Mouse (Mus musculus): Measurements from ENCODE around the gene Snx15.

Snx15 gene

DNA sequence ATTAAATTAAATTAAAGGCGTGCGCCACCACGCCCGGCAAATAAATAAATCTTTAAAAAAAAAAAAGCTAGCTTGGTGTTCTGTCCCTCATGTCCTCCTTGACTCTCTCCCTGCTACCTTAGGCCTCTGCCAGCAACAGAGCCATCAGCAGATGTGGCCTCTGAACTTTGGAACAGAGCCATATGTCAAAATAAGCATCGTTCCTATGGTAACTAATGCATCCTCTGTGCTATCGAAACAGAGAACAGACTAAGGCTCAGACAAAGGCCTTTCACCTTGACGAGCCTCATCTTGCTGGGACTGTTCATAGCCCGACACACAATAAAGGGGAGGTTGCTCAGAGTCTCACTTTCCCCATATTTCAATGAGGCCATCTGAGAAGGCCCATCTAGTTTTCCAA is 4.8 kb downstream of the Snx15 start:
- in situ Hi-C loops (cut with MseI, MboI): loop anchor here in 1 of 2 experiments (10.0 kb wide), 1 partner anchor 159 kb away; the partner anchor contains the start of gene Pola2

DNA sequence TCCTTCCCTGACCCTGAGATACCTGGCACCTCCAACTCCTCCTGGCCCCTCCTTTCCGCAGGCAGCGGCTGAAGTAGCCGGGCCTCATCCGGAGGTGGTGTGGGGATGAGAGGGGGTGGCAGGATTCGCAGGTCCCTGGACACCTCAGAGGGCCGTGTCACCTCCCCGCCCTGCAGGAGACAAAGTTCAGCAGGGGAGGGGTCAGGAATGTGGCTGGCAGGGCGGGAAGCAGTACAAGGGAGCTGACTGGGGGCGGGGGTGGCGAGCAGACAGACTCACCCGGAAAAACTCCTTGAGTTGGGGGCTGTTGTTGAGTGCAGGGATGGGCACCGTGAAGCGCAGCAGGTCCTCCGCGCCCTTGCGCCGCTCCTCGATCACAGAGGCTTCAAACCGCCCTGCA is 6.3 kb downstream of the Snx15 start:
- in situ Hi-C loops (cut with MseI, MboI): loop anchor here in 1 of 2 experiments (10.0 kb wide), 1 partner anchor 157 kb away; the partner anchor contains the start of gene Pola2

DNA sequence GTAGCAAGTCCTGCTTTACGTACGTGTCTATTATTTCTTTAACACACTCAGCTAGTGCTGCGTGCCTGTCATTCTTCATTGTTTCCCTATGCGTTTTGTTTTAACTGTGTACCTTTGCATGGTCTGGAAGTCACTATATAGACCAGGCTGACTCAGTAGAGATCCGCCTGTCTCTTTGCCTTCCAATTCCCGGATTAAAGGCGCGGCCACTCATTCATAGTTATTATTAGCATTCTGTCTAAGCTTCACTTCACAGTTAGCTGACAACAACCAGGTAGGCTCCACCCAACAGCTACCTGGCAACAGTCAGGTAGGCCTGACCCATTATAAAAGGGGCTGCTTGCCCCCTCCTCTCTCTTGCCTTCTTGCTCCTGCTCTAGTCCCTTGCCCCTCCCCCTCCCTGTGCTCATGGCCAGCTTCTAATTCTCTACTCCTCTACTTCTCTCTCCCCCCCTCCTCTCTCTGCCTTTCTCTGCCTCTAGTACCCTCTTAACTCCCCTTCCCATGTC is 9.4 kb downstream of the Snx15 start:
- in situ Hi-C loops (cut with MseI, MboI): no loop called here

DNA sequence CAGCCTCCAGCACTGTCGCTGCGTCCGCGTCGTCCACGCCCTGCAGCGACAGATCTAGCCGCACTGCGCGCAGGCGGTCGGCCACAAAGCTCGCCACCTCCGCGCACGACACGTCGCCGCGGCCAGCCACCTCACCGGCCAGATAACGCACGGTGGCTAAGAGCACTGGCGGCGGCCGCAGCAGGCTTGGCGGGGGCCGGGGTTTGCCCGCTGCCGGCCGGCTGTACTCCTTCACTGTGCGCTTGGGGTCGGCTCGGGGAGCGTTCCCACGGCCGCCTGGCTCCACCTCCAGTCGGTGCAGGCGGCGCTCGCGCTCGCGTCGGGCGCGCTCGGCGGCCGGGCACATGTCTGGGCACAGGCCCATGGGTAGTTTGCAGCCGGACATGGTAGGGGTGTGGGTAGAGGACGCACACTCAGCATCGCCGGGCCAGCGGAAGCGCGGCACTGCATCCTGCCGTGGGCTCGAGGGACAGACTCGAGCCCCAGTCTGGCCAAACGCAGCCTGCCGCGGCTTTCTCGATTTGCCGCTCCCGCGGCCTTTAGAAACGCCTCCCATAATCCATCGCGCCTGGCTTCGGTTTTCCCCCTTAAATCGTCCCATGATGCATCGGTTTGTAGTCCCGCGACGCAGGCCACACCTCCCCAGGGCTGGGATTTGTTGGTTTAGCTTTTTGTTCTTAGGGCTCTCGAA is 10.0 kb downstream of the Snx15 start, which contains the start of gene Sac3d1:
Gene Sac3d1, minus strand, starts transcription at position 665 of the 691 bp plus-strand sequence.
- in situ Hi-C loops (cut with MseI, MboI): no loop called here

DNA sequence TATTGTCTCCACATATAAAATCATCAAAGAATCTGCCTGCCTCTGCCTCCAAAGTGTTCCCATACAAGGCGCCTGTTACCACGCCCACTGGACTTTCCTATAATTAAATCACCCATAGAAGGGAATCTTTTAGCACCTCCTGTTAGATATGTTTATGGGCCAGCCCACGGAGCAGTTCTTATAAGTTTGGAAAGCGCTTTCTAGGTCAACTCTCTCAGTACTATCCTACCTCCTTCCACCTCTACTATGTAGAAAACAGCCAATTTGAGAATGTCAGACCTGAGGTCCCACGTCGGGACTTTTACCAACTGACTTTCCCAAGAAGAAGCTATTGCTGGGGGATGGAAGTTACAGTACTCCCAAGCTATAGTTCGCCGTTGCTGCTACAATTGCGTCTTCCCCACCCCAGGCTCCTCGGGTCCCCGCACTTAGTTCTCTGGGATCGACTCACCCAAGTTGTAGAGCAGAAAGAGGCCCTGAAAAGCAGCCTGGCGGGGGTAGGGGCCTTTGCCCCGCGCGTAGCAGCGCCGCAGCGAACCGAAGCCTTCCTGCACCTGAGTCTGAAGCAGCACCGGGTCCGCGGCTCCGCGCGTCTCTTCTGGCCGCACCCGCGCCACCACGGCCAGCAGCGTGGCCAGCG is 10.6 kb downstream of the Snx15 start:
- in situ Hi-C loops (cut with MseI, MboI): no loop called here

DNA sequence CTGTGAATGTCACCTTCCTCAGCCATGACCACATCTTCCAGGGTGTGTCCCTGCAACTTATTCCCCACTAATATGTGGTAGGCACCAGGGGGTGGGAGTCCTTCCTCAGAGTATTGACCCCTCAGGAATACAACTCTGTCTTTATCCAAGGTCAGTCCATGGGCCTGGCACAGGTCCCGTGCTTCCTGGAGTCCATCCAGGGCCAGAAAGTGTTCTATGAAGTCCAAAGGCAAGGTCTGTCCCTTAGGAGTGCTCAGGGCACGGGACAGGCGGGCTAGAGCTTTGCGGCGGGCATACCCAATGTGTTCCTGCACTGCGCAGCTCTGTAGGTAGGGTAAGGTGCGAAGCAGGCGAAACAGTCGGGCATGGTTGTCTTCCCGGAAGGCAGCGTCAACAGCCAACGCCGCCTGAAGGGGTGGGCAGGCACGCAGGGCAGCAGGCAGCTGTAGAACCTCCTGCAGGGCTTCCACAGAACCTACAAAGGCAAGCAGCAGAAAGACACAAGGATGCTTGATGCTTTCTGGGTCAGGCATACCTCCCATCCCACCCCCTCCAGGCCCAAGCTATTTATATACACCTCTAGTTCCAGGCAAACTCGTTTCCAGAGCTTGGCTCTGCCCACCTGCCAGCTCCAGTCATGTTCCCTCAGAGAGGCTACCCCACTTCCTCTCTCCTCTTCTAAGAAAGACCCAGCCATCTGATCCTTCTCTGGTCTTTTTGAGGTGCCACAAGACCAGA is 11.8 kb downstream of the Snx15 start:
- in situ Hi-C loops (cut with MseI, MboI): no loop called here

DNA sequence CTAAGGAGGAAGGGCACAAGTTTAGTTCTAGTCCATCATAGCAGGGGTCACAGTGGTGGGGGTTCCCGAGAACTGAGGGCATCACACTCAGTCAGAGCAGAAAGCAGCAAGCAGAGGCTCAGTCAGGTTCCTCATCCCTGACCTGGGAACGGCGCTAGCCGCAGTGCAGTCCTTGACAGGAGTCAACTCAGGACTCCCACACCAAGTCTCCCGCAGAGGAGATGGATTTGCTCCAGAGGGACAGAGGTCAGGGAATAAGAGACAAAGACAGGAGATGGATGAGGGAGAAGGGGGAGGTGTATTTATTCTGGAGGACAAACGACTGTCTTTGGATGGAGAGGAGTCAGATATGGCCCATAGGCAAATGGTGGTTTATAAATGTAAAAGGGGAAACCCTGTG is 15.0 kb downstream of the Snx15 start:
- in situ Hi-C loops (cut with MseI, MboI): no loop called here

DNA sequence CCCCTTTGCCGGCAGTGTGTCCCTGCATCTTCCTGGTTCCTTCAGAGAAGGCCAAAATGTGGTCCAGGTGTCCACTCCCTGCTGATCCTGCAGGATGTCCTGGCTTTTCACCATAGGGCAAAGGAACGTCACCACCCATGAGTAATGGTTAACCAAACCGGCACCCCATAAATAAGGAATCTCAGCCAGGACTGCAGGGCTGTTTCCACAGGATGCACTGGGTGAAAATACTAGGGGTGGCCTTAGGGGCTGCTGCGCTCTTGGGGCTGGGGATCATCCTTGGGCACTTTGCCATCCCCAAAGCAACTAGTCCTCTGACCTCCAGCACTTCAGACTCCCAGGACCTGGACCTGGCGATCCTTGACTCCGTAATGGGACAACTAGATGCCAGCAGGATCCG is 22.5 kb downstream of the Snx15 start, which contains the start of gene Naaladl1:
Gene Naaladl1, plus strand, starts transcription at position 197 of the 400 bp plus-strand sequence.
- in situ Hi-C loops (cut with MseI, MboI): no loop called here

DNA sequence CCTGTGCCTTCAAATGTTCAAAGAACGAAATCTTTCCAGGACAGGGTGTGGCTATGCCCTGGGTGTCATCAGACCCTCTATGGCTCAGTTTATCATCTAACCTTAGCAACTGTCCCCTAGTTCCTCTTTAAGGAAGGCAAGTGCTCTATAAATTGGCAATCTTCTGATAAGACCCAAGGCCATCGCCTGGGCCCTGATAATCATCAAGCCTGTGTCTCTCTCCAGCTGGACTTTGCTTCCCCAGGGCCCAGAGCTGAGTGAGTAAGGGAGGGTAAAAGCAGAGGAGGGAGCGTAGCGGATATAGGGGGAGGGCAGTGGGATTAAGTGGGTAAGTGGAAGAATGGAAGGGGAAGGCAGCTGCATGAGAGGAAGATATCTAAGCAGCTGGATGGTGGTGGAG is 23.6 kb downstream of the Snx15 start:
- in situ Hi-C loops (cut with MseI, MboI): no loop called here

DNA sequence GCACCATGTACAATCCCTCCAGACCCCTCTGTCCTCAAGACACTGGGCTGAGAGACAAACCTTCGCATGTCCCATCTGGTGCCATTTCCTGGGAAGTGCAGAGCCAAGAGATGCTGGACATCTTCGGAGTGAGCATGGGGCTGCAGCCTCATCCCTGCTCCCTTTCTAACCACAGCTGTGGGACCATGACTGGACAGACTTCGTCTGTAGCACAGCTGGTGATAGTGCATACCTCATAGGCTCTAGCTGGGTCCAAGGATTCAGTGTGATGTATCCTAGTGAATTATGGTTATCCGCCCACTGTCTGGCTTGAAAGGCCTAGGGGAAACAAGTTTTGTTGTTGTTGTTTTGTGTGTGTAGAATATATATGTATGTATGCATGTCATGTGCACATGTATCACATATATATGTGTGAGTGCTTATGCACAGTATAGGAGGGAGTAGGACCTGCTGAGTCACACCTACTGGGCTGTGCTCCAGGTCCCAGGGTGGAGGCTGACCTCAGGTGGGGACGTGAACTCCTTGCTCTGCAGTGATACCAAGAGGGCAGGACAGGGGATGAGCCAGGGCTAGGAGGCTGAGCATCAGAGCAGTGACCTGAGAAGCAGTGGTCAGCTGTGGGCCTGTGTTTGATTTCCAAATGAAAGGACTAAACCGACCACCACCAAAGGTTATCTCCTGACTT is 25.8 kb downstream of the Snx15 start:
- in situ Hi-C loops (cut with MseI, MboI): no loop called here

DNA sequence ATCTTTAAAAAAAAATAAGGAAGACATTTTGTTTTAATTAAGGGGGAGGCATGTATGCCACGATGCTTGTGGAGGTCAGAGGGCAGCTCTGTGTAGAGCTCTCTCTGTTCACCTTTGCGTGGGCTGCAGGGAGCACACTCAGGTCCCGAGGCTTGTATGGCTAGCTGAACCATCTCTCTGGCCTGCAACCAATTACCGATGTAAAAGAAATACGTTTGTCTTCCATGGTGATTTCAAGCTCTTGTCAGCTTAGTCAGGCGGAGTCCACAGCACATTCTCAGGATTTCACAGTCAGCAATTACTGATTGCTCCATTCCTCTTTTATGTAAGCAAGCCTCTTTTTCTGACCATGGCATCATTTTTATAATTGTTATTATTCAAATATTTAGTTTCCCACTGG is 26.9 kb downstream of the Snx15 start:
- in situ Hi-C loops (cut with MseI, MboI): no loop called here

DNA sequence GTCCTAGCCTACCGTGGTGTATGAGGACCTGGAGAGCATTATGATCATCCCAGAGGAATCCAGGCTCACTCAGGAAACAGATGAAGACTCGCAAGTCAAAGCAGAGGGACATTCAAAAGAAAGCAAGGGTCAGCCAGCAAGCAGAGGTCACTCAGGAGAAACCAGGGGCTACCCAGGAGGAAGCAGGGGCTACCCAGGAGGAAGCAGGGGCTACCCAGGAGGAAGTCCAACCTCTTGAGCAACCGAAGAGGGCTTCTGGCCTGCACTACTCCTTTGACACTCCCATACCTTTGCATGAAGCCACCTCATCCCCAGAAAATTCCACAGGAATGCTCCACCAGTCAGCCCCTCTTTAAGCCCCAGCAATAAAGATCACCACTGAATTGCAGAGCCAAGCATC is 30.3 kb downstream of the Snx15 start:
- in situ Hi-C loops (cut with MseI, MboI): no loop called here

DNA sequence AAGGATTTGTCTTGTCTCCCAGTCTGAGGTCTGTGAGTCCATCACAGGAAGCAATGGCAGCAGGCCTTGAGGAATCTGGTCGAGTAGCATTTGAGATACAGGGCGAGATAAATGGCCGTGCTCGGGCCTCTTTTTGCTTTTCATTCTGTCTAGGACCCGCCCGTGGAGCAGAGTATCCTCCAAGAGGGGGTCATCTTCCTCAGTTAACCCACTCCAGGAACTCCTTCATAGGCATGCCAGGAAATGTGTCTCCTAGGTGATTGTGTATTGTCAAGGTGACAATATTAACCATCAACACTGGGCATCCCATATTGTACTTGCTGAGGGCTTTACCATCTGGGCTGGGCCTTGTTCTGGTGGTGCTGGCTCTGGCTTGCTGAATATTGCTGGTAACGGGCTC is 34.0 kb downstream of the Snx15 start, which contains the start of gene AC131692.1:
Gene AC131692.1, plus strand, starts transcription at position 301 of the 400 bp plus-strand sequence.
- in situ Hi-C loops (cut with MseI, MboI): no loop called here

DNA sequence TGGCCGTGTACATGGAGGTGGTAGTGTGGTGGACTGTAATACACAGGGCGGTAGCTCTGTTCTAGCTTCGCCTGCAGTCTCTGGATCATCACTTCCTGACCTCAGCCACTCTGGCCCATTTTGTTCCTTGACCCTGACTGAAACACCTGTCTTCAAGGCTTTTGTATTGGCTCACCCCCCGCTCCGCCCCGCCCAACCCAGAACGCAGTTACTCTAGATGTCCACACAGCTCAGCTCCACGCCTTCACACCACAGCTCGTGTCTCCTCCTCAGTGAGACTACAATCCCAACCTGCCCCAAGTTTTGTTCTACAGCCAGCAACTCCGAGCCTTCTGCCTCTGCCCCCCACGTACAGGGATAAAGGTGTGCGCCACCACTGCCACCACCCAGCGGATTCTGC is 39.3 kb downstream of the Snx15 start:
- in situ Hi-C loops (cut with MseI, MboI): no loop called here

DNA sequence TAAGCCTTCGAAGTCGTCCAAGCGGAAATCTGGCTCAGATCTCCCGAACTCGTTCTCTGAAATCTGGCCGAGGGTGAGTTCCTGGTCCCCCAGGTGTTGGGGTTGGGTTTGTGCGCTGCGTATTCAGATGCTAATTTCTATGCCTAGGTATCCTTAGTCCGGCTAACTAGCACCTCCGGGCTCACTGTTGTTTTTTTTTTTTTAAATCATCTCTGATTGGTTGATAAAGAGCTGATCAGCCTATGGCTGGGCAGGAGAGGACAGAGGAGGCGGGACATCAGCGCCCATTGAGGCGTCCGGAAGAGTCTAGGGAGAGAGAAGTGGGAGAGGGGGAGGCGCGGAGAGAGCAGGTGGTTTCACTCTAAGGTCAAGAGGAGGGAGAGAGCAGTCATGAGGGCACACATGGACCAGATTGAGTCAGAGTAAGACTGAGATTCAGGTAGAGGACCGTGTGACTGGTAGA is 42.7 kb downstream of the Snx15 start:
- in situ Hi-C loops (cut with MseI, MboI): no loop called here

DNA sequence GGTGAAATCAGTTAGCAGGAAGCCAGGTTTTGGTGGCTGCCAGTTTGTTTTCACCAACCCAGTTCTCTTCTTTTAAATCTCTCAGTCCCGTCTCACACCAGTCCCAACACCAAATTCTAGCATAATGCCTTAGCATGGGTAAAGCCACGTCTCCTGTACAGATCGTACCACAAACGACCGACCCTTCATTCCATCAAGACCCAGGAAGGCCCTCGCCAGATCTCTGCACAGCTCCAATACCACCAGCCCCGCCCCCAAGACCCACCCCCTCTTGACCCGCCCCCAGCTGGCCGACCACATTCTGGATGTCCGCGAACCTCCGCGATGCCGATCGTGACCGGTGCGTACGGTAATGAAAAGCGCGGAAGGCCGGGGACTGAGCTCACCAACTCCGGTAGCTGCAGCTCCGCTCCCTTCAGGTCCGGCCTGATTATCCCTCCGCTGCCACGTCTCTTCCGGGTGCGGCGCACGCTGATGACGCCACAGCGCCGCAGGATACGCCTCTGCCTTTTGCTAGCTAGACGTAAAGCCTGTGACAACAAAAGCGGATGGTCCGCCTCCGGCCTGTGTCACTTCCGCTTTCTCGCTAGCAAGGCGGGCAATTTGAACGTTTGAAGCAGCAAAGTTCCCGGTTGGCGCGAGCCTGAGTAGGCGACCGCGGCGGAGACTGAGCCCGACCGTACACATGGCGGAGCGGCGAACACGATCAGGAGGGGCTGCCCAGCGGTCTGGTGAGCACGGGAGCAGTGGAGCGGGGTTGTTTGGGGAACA is 43.4 kb downstream of the Snx15 start, which contains the start of the genes Zfpl1 and Cdca5:
Gene Zfpl1, minus strand, starts transcription at position 479 of the 771 bp plus-strand sequence.
Gene Cdca5, plus strand, starts transcription at position 506 of the 771 bp plus-strand sequence.
- in situ Hi-C loops (cut with MseI, MboI): no loop called here

DNA sequence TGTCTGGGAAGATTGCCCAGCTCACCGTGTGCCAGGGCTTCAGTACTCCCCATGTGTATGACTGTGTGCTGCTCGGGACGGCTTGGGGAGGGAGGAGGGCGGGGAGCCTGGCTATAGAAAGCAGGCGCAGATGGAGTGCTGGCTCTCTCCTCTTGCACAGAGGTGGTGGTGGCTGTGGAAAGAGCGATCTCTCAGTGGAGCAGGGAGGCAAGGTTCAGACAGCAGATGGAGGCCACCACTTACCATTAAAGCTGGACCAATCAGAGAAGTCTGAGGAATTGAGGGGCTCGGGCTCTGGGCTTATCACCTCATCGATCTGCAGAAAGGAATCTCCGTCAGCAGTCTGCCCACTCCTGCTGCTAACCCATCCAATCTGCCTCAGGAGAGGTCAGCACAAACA is 45.9 kb downstream of the Snx15 start, which contains the start of gene Gm28374:
Gene Gm28374, minus strand, starts transcription at position 101 of the 400 bp plus-strand sequence.
- in situ Hi-C loops (cut with MseI, MboI): no loop called here

DNA sequence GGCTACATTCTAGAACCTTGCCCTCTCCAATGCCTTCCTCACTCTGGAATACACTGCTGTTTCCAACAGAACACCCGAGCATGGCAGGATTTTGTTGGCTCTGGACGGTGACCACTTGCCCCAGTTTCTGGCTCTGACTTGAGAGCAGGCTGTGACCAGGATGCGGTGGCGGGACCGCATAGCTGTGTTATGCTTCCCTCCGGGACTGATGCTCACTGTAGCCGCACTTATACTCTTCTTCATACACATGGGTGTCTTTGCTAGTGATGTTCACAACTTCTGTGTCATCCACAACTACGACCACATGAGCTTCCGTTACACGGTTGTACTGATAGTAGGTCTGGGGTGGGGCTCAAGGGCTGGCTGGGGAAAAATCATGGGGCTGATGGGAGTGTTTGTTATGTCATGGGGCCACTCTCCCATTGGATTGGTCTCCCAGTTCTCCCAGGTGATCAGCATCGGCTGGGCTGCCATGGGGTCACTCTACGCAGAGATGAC is 48.1 kb downstream of the Snx15 start, which contains the start of gene Tmem262:
Gene Tmem262, plus strand, starts transcription at position 51 of the 498 bp plus-strand sequence.
- in situ Hi-C loops (cut with MseI, MboI): no loop called here

DNA sequence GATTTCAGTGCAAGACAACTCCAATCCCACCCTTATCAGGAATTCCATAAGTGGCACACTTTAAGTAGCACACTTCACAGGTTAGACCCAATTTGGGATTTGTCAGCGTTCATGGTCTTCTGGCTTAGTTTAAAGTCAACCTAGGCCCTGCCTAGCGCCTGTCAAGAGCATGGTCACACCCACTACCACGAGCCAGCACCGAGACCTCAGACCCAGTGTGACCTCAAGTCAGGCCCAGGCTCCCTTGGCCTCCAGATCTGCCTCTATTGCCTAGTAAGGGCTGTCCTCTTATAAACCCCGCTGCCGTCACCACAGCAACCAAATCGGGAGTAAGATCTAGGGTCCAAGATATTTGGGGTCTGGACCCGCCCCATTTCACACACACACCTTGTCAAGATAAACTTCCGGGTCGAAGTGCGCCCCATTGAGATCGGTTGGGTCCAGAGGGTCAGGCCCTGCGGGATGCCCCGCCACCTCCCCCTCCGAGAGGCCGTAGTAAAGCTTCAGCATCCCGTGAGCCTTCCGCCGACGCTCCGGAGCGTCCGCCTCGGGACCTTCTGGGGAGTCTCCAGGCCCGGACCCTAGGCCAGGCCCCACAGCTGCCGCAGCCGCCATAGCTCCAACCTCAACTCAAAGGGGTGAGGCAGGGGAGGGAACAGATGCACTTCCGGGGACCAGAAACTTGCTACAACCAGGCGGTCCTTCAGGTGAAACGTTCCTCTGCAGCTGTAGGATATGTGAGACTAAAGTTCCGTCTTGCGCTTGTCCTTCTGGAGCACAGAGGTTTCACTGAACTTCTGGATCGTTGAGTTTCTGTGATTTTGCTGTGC is 51.3 kb downstream of the Snx15 start, which contains the start of gene Vps51:
Gene Vps51, minus strand, starts transcription at position 668 of the 830 bp plus-strand sequence.
- in situ Hi-C loops (cut with MseI, MboI): no loop called here
